Mouse (Mus musculus) left cerebral cortex, adult 9 months (tissue): ENCODE results near the gene Stim1.
A peak's percentile ranks its signal among the peaks of the same experiment; 100 is the strongest.

ENCODE experiments used
- DNase-seq, 2 experiments: peaks; one replicate each; pipeline ENCODE4 v3.0.0; 2022; ENCODE audit warnings: low spot score in 2 of 2

Gene Stim1

GRCm38 (mm10) chr7:102267601-102268394 lies at the start of gene Stim1:
Stim1 (plus strand) TSS chr7:102267806.
- no peak for DNase-seq

GRCm38 (mm10) chr7:102221899-102222298 lies 45.7 kb upstream of the Stim1 start:
- no peak for DNase-seq

GRCm38 (mm10) chr7:102222336-102222735 lies 45.3 kb upstream of the Stim1 start:
- DNase-seq, result no peak

- no peak for DNase-seq
These were observed 44.6 kb upstream of the Stim1 start for GRCm38 (mm10) chr7:102222830-102223556.

GRCm38 (mm10) chr7:102223883-102224738 lies 43.5 kb upstream of the Stim1 start:
- DNase-seq, result no peak

- DNase-seq, result no peak
These were observed 41.6 kb upstream of the Stim1 start for GRCm38 (mm10) chr7:102226051-102226450.

- no peak for DNase-seq
These were observed 39.4 kb upstream of the Stim1 start for GRCm38 (mm10) chr7:102228049-102228670.

- no peak for DNase-seq
These were observed 37.8 kb upstream of the Stim1 start for GRCm38 (mm10) chr7:102229814-102230213.

GRCm38 (mm10) chr7:102233059-102233458 lies 34.5 kb upstream of the Stim1 start:
- DNase-seq, result no peak

GRCm38 (mm10) chr7:102238686-102239286 lies 28.8 kb upstream of the Stim1 start:
- DNase-seq, result peak in 1 of 2 experiments; percentile 53

- no peak for DNase-seq
These were observed 28.0 kb upstream of the Stim1 start for GRCm38 (mm10) chr7:102239591-102239990.

GRCm38 (mm10) chr7:102242371-102242770 lies 25.2 kb upstream of the Stim1 start:
- no peak for DNase-seq

- no peak for DNase-seq
These were observed 24.7 kb upstream of the Stim1 start for GRCm38 (mm10) chr7:102242917-102243316.

GRCm38 (mm10) chr7:102243870-102244269 lies 23.7 kb upstream of the Stim1 start:
- no peak for DNase-seq

- peak in 1 of 2 experiments; percentile 41 for DNase-seq
These were observed 22.6 kb upstream of the Stim1 start for GRCm38 (mm10) chr7:102244782-102245535.

- no peak for DNase-seq
These were observed 21.8 kb upstream of the Stim1 start for GRCm38 (mm10) chr7:102245775-102246174.

- no peak for DNase-seq
These were observed 21.3 kb upstream of the Stim1 start for GRCm38 (mm10) chr7:102246265-102246664.

- no peak for DNase-seq
These were observed 20.4 kb upstream of the Stim1 start for GRCm38 (mm10) chr7:102246956-102247797.

GRCm38 (mm10) chr7:102248691-102249404 lies 18.8 kb upstream of the Stim1 start:
- no peak for DNase-seq
